Comparison of ENCODE assay signal across 24 mouse cellular contexts in the genomic region with DNA sequence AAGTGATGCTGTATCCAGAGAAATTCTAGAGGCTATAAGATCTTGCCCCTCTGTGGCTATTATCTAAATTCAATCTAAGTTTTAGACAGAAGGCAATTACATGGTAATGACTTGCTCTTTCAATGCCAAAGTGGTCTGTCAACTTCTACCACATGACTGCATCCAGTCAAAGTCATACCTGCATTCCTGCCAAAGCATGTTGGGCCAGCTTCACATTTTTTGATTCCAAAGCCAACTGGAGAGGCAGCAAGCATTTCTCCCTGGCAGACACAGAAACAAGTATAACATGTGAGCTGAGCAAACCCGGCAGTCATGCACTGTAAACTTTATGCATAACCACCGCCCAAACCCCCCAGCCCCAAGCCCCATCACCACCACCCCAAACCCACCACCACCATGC. TPM values are rescaled to one million over a fixed set of nuclear protein-coding genes. Genes with fewer than 3 reads are reported as not detected.
DNase-seq lines count a peak whose midpoint lies in the region; ATAC-seq and TF ChIP-seq lines count a peak whose summit lies in the region.
"Had no signal": no experiment of that assay in that cellular context is flagged by ENCODE, and none has a peak within 500 bp of the region (broad histone marks: within the 10 kb centered on the region; RNA-seq: fewer than 3 reads in every experiment).

No protein-coding gene starts in this region.

- no peak for ATAC-seq in kidney, embryonic 14.5 days (ENCODE audit: low FRiP score, low TSS enrichment)
- ATAC-seq: activated CD4-positive, CD25-positive, alpha-beta regulatory T cell, adult 4 months; forebrain, embryonic 15.5 days had no signal

- WGBS in cerebellum, adult 2 months: 40% methylated on average over 2 of the region's 2 CpGs
- 72% methylated on average over 2 of the region's 2 CpGs for WGBS in kidney, adult 2 months
- 80% methylated on average over 2 of the region's 2 CpGs for WGBS in kidney, embryonic 14.5 days

- intact Hi-C loops in heart, postnatal 10 days (cut with DNase I): no loop called here

- H3K36me3 ChIP-seq in kidney, adult 2 months (ENCODE audit: control insufficient read depth, insufficient read depth, low read length): no peaks in the 10 kb centered on the region
- H3K36me3 ChIP-seq in kidney, embryonic 14.5 days (ENCODE audit: control insufficient read depth, insufficient read depth, low read length): no peaks in the 10 kb centered on the region
- H3K36me3 ChIP-seq: embryonic facial prominence, embryonic 12.5 days; embryonic facial prominence, embryonic 15.5 days; forebrain, embryonic 12.5 days; heart, embryonic 12.5 days; heart, embryonic 15.5 days had no signal

- no peaks in the 10 kb centered on the region for H3K27me3 ChIP-seq in cerebellum, adult 2 months (ENCODE audit: control insufficient read depth, insufficient read depth, low read length)
- H3K27me3 ChIP-seq in kidney, adult 2 months (replicated peaks; ENCODE audit: control insufficient read depth, insufficient read depth, low read length): no peaks in the 10 kb centered on the region
- H3K27me3 ChIP-seq in kidney, embryonic 14.5 days (ENCODE audit: control insufficient read depth, insufficient read depth, low read length): no peaks in the 10 kb centered on the region
- H3K27me3 ChIP-seq: embryonic facial prominence, embryonic 12.5 days; embryonic facial prominence, embryonic 15.5 days; forebrain, embryonic 12.5 days; forebrain, embryonic 15.5 days; heart, embryonic 12.5 days; heart, embryonic 15.5 days; hindbrain, embryonic 12.5 days; hindbrain, embryonic 15.5 days had no signal

- no peak for TF ChIP-seq POLR2A in cerebellum, adult 2 months (IDR thresholded peaks at IDR 0.05; ENCODE audit: borderline replicate concordance, insufficient read depth, low read length)
- TF ChIP-seq POLR2A in kidney, adult 2 months (IDR thresholded peaks at IDR 0.05; ENCODE audit: low read depth, low read length): no peak

- H3K4me1 ChIP-seq in cerebellum, adult 2 months (ENCODE audit: control insufficient read depth, insufficient read depth, low read length): peaks cover 7% of the 10 kb centered on the region; the same call in 1 of the 2 replicates
- H3K4me1 ChIP-seq in kidney, adult 2 months (ENCODE audit: control insufficient read depth, insufficient read depth, low read length): no peaks in the 10 kb centered on the region
- H3K4me1 ChIP-seq in kidney, embryonic 14.5 days (ENCODE audit: control insufficient read depth, insufficient read depth, low read length): no peaks in the 10 kb centered on the region
- H3K4me1 ChIP-seq: embryonic facial prominence, embryonic 12.5 days; embryonic facial prominence, embryonic 15.5 days; heart, embryonic 12.5 days had no signal

- no peak overlapping the region for H3K4me2 ChIP-seq in kidney, embryonic 14.5 days (replicated peaks; ENCODE audit: low read depth, low read length)
- H3K4me2 ChIP-seq: embryonic facial prominence, embryonic 12.5 days; embryonic facial prominence, embryonic 15.5 days; forebrain, embryonic 12.5 days; forebrain, embryonic 15.5 days; heart, embryonic 12.5 days; heart, embryonic 15.5 days; hindbrain, embryonic 12.5 days; hindbrain, embryonic 15.5 days had no signal

- no peak overlapping the region for H3K4me3 ChIP-seq in cerebellum, adult 2 months (replicated peaks; ENCODE audit: insufficient read depth, low read depth, low read length)
- no peak overlapping the region for H3K4me3 ChIP-seq in kidney, adult 2 months (ENCODE audit: insufficient read depth, low read depth, low read length)
- H3K4me3 ChIP-seq in kidney, embryonic 14.5 days (ENCODE audit: low read length): no peak overlapping the region
- H3K4me3 ChIP-seq: embryonic facial prominence, embryonic 12.5 days; embryonic facial prominence, embryonic 15.5 days; forebrain, embryonic 12.5 days; forebrain, embryonic 15.5 days; heart, adult 2 months; heart, embryonic 12.5 days; heart, embryonic 15.5 days; hindbrain, embryonic 12.5 days; hindbrain, embryonic 15.5 days had no signal

- no peak overlapping the region for H3K27ac ChIP-seq in cerebellum, adult 2 months (ENCODE audit: insufficient read depth, low read length)
- no peak overlapping the region for H3K27ac ChIP-seq in kidney, adult 2 months (ENCODE audit: insufficient read depth, low read depth, low read length)
- H3K27ac ChIP-seq in kidney, embryonic 14.5 days (ENCODE audit: low read depth, low read length): no peak overlapping the region
- H3K27ac ChIP-seq: embryonic facial prominence, embryonic 12.5 days; embryonic facial prominence, embryonic 15.5 days; forebrain, embryonic 12.5 days; forebrain, embryonic 15.5 days; heart, adult 2 months; heart, embryonic 15.5 days; hindbrain, embryonic 12.5 days; hindbrain, embryonic 15.5 days had no signal

- H3K9me3 ChIP-seq in kidney, embryonic 14.5 days (ENCODE audit: control insufficient read depth, low read length): no peaks in the 10 kb centered on the region
- H3K9me3 ChIP-seq: embryonic facial prominence, embryonic 12.5 days; embryonic facial prominence, embryonic 15.5 days; forebrain, embryonic 12.5 days; forebrain, embryonic 15.5 days; heart, embryonic 15.5 days; hindbrain, embryonic 12.5 days; hindbrain, embryonic 15.5 days had no signal

- no peak for TF ChIP-seq CTCF in cerebellum, adult 2 months (IDR thresholded peaks at IDR 0.05; ENCODE audit: borderline replicate concordance, insufficient read depth, low read depth, low read length)
- no peak for TF ChIP-seq CTCF in kidney, adult 2 months (conservative IDR thresholded peaks at IDR 0.05; ENCODE audit: insufficient read depth, insufficient read length, low read depth, low read length)

- no peak overlapping the region for H3K9ac ChIP-seq in kidney, embryonic 14.5 days (ENCODE audit: low read depth, low read length)
- H3K9ac ChIP-seq: embryonic facial prominence, embryonic 12.5 days; embryonic facial prominence, embryonic 15.5 days; forebrain, embryonic 12.5 days; forebrain, embryonic 15.5 days; heart, embryonic 12.5 days; heart, embryonic 15.5 days; hindbrain, embryonic 12.5 days; hindbrain, embryonic 15.5 days had no signal

- peak; percentile 67 to 75 for DNase-seq in cerebellum, postnatal 10 days
- no peak for DNase-seq in cerebellum, adult 2 months
- peak; percentile 24 to 45 for DNase-seq in heart, postnatal 10 days
- DNase-seq in heart, adult 8-10 months (ENCODE audit: low spot score): no peak
- DNase-seq in kidney, adult 2 months: peak; percentile 40
- DNase-seq in kidney, postnatal 36 days: peak; percentile 6 to 13
- DNase-seq in kidney, postnatal 4 days: no peak
- DNase-seq: adrenal gland, adult 8-10 months; adrenal gland, postnatal 25 days; cerebellum, adult 18-20 months; cerebellum, adult 9-11 months; gastrocnemius, postnatal 10 days; gastrocnemius, postnatal 36 days had no signal

RNA-seq across cellular contexts. Expression of a gene that starts 44.6 kb away (rescaled TPM):
- 22.0 and 22.4 TPM in 2 replicates for polyA plus RNA-seq in cerebellum, adult 2 months (2012; rRNA removed)
- total RNA-seq in heart, postnatal 10 days (2021): 1 to 10 TPM; 1.4 to 1.6 TPM
- under 1 TPM; 0.16 to 0.31 (median 0.22) TPM for total RNA-seq in heart, adult 8-10 months (2022)
- 1.1 and 1.3 TPM in 2 replicates for polyA plus RNA-seq in kidney, adult 2 months (2012; rRNA removed)
- polyA plus RNA-seq in kidney, embryonic 14.5 days (2014; fragmentation: Nextera tagmentation; extraction: Ambion mirVana): 1.2 and 1.8 TPM in 2 replicates

Comparison
In these comparisons a context has a peak if more than half of its experiments do, and no peak if none do; other contexts are left out.
1. DNase-seq: peak in cerebellum, postnatal 10 days (2 of 2), heart, postnatal 10 days (2 of 2), kidney, adult 2 months (single experiment) and kidney, postnatal 36 days (2 of 2); none in cerebellum, adult 2 months (0 of 2), heart, adult 8-10 months (single experiment) and kidney, postnatal 4 days (0 of 2).